10 mouse cellular contexts compared by ENCODE assay signal in genomic region chr1:138558342-138558741, GRCm38 (mm10).
DNase-seq lines count a peak whose midpoint lies in the region; ATAC-seq and TF ChIP-seq lines count a peak whose summit lies in the region.
"Had no signal": no experiment of that assay in that cellular context is flagged by ENCODE, and none has a peak within 500 bp of the region (broad histone marks: within the 10 kb centered on the region; RNA-seq: fewer than 3 reads in every experiment).

No protein-coding gene starts in this region.

- TF ChIP-seq CTCF in lung, adult 2 months (IDR thresholded peaks at IDR 0.05; ENCODE audit: insufficient read depth, low read length): peak; percentile 83

- H3K9ac ChIP-seq in forebrain, embryonic 13.5 days: no peak overlapping the region
- no peak overlapping the region for H3K9ac ChIP-seq in forebrain, embryonic 12.5 days

- H3K9me3 ChIP-seq in forebrain, embryonic 13.5 days (replicated peaks): no peaks in the 10 kb centered on the region
- H3K9me3 ChIP-seq in forebrain, embryonic 12.5 days: no peaks in the 10 kb centered on the region
- no peaks in the 10 kb centered on the region for H3K9me3 ChIP-seq in limb, embryonic 10.5 days (replicated peaks)

- H3K27me3 ChIP-seq in forebrain, embryonic 13.5 days: no peaks in the 10 kb centered on the region
- H3K27me3 ChIP-seq in forebrain, embryonic 12.5 days: no peaks in the 10 kb centered on the region
- no peaks in the 10 kb centered on the region for H3K27me3 ChIP-seq in limb, embryonic 10.5 days (ENCODE audit: low read depth, poor library complexity, severe bottlenecking)

- H3K27ac ChIP-seq in forebrain, embryonic 13.5 days: no peak overlapping the region
- H3K27ac ChIP-seq in forebrain, embryonic 12.5 days: no peak overlapping the region
- H3K27ac ChIP-seq in limb, embryonic 10.5 days: no peak overlapping the region

- 0 out of 2 replicates have a peak, but pooled peaks cover 6% of the 10 kb centered on the region for H3K4me1 ChIP-seq in forebrain, embryonic 13.5 days
- peaks cover 7% of the 10 kb centered on the region for H3K4me1 ChIP-seq in forebrain, embryonic 12.5 days
- H3K4me1 ChIP-seq in lung, adult 2 months (ENCODE audit: control insufficient read depth, insufficient read depth, low read length): peaks cover 10% of the 10 kb centered on the region
- peaks cover 7% of the 10 kb centered on the region for H3K4me1 ChIP-seq in limb, embryonic 10.5 days

- no peak overlapping the region for H3K4me2 ChIP-seq in forebrain, embryonic 13.5 days
- no peak overlapping the region for H3K4me2 ChIP-seq in forebrain, embryonic 12.5 days

- H3K4me3 ChIP-seq in forebrain, embryonic 13.5 days: no peak overlapping the region
- H3K4me3 ChIP-seq in forebrain, embryonic 12.5 days (replicated peaks): no peak overlapping the region
- no peak overlapping the region for H3K4me3 ChIP-seq in lung, adult 2 months (replicated peaks; ENCODE audit: extremely low read depth, low read depth, low read length)
- H3K4me3 ChIP-seq in limb, embryonic 10.5 days: no peak overlapping the region

- 60% methylated on average over 3 of the region's 3 CpGs for WGBS in forebrain, embryonic 13.5 days
- WGBS in forebrain, embryonic 12.5 days: 68% methylated on average over 3 of the region's 3 CpGs
- WGBS in lung, adult 2 months: 69% methylated on average over 3 of the region's 3 CpGs
- WGBS in limb, embryonic 10.5 days: 79% methylated on average over 3 of the region's 3 CpGs

- no peak for DNase-seq in lung, adult 2 months
- DNase-seq in lung, postnatal 4 days: no peak
- DNase-seq in brain, adult 2 months (ENCODE audit: low read depth, low spot score): peak; percentile 44
- peak; percentile 32 for DNase-seq in retina, embryonic 14.5 days (ENCODE audit: low spot score)
- DNase-seq in heart, adult 9 months (ENCODE audit: low spot score in 2 of 2): no peak
- DNase-seq in limb, embryonic 10.5 days (ENCODE audit: low spot score): no peak
- DNase-seq: cerebellum, adult 11 months; layer of hippocampus, adult 9-11 months had no signal

- no peak for TF ChIP-seq POLR2A in lung, adult 2 months (IDR thresholded peaks at IDR 0.05; ENCODE audit: borderline replicate concordance, extremely low read depth, low read depth, low read length)

- no peaks in the 10 kb centered on the region for H3K36me3 ChIP-seq in forebrain, embryonic 13.5 days (ENCODE audit: poor library complexity, severe bottlenecking)
- no peaks in the 10 kb centered on the region for H3K36me3 ChIP-seq in forebrain, embryonic 12.5 days (replicated peaks)
- peaks cover 12% of the 10 kb centered on the region for H3K36me3 ChIP-seq in limb, embryonic 10.5 days

- ATAC-seq in forebrain, embryonic 13.5 days: 0 out of 2 replicates have a peak, but pooled peaks have one; percentile 41
- no peak for ATAC-seq in forebrain, embryonic 12.5 days (ENCODE audit: low FRiP score)

Comparison
In these comparisons a context has a peak if more than half of its experiments do, and no peak if none do; other contexts are left out.
1. DNase-seq: peak in brain, adult 2 months (single experiment) and retina, embryonic 14.5 days (single experiment); none in lung, adult 2 months (single experiment), lung, postnatal 4 days (0 of 2), heart, adult 9 months (0 of 2) and limb, embryonic 10.5 days (single experiment).